Mouse (Mus musculus) adrenal gland, adult 2 months (tissue): Measurements from ENCODE around the gene Gm39653. TPM values are rescaled to one million over a fixed set of nuclear protein-coding genes. Genes with fewer than 3 reads are reported as not detected.
"Not testable (repeated sequence)": the region's sequence is repeated elsewhere in the genome, so short reads cannot be mapped to it uniquely, and the experiment has no call there.

Experiments used
- DNase-seq: peaks from one replicate; pipeline ENCODE4 v3.0.0; 2021
- long read RNA-seq: library from polyadenylated mRNA; stranded (forward); transcript quantifications from one replicate; pipeline ENCODE4 v2.0.0, GENCODE M21; 2021
- polyA plus RNA-seq: library from polyadenylated mRNA; depleted of rRNA; stranded (reverse); fragments of >200 nt; gene quantifications from 2 replicates; pipeline ENCODE4 v1.2.3, GENCODE M21; 2012; rRNA removed
- total RNA-seq, 2 experiments: library from RNA; stranded (reverse); gene quantifications; 2 replicates each; pipeline ENCODE4 v1.2.3; 2021

The Gm39653 gene
- total RNA-seq (not detected), polyA plus RNA-seq (not detected in 2 replicates)
- long read RNA-seq, result 0 reads

GRCm38 (mm10) chr1:63615668-63616067 lies at the start of gene Gm39653:
Gene Gm39653 (plus strand): TSS chr1:63615968.
- no peak for DNase-seq

- no peak for DNase-seq
Observed at GRCm38 (mm10) chr1:63566501-63566900, 49.3 kb upstream of the Gm39653 start.

GRCm38 (mm10) chr1:63567031-63567430 lies 48.7 kb upstream of the Gm39653 start:
- peak; percentile 13 for DNase-seq

- DNase-seq, result no peak
Observed at GRCm38 (mm10) chr1:63572229-63572628, 43.5 kb upstream of the Gm39653 start.

GRCm38 (mm10) chr1:63573432-63573831 lies 42.3 kb upstream of the Gm39653 start:
- no peak for DNase-seq

GRCm38 (mm10) chr1:63573864-63574611 lies 41.7 kb upstream of the Gm39653 start:
- DNase-seq, result no peak

- no peak for DNase-seq
Observed at GRCm38 (mm10) chr1:63576803-63577202, 39.0 kb upstream of the Gm39653 start.

- DNase-seq, result no peak
Observed at GRCm38 (mm10) chr1:63579153-63579552, 36.6 kb upstream of the Gm39653 start.

GRCm38 (mm10) chr1:63586869-63587268 lies 28.9 kb upstream of the Gm39653 start:
- no peak for DNase-seq

- peak; percentile 32 for DNase-seq
Observed at GRCm38 (mm10) chr1:63603870-63604500, 11.8 kb upstream of the Gm39653 start.

GRCm38 (mm10) chr1:63609613-63610012 lies 6.2 kb upstream of the Gm39653 start:
- no peak for DNase-seq

- peak; percentile 45 for DNase-seq
Observed at GRCm38 (mm10) chr1:63614594-63614993, 1.2 kb upstream of the Gm39653 start.

- no peak for DNase-seq
Observed at GRCm38 (mm10) chr1:63628211-63628610, 12.4 kb downstream of the Gm39653 start.

- DNase-seq, result not testable (repeated sequence)
Observed at GRCm38 (mm10) chr1:63630390-63630789, 14.6 kb downstream of the Gm39653 start.

GRCm38 (mm10) chr1:63639921-63640320 lies 24.2 kb downstream of the Gm39653 start:
- DNase-seq, result no peak

- DNase-seq, result peak; percentile 44
Observed at GRCm38 (mm10) chr1:63658016-63658415, 42.2 kb downstream of the Gm39653 start.

GRCm38 (mm10) chr1:63659591-63659990 lies 43.8 kb downstream of the Gm39653 start:
- DNase-seq, result peak; percentile 27

- DNase-seq, result no peak
Observed at GRCm38 (mm10) chr1:63666089-63666488, 50.3 kb downstream of the Gm39653 start.

- DNase-seq, result no peak
Observed at GRCm38 (mm10) chr1:63667201-63667948, 51.6 kb downstream of the Gm39653 start.

GRCm38 (mm10) chr1:63667949-63668851 lies 52.4 kb downstream of the Gm39653 start:
- no peak for DNase-seq

GRCm38 (mm10) chr1:63668852-63669160 lies 53.0 kb downstream of the Gm39653 start:
- no peak for DNase-seq
